ENCODE assay signal across 22 mouse cellular contexts in genomic region chr14:75318736-75319135, GRCm38 (mm10). TPM values are rescaled to one million over a fixed set of nuclear protein-coding genes. Genes with fewer than 3 reads are reported as not detected.
A peak's percentile ranks its signal among the peaks of the same experiment; 100 is the strongest.
DNase-seq lines count a peak whose midpoint lies in the region; ATAC-seq lines count a peak whose summit lies in the region.
"Had no signal": no experiment of that assay in that cellular context is flagged by ENCODE, and none has a peak within 500 bp of the region (broad histone marks: within the 10 kb centered on the region; RNA-seq: fewer than 3 reads in every experiment).

No protein-coding gene starts in this region.

- H3K4me2 ChIP-seq in midbrain, embryonic 15.5 days = no peak overlapping the region
- H3K4me2 ChIP-seq: embryonic facial prominence, embryonic 15.5 days; heart, embryonic 13.5 days; hindbrain, embryonic 15.5 days; kidney, embryonic 15.5 days; lung, embryonic 15.5 days; neural tube, embryonic 12.5 days had no signal

- H3K27me3 ChIP-seq in megakaryocyte, embryonic 14.5 days (replicated peaks) = no peaks in the 10 kb centered on the region
- H3K27me3 ChIP-seq in midbrain, embryonic 15.5 days (replicated peaks) = no peaks in the 10 kb centered on the region
- H3K27me3 ChIP-seq: embryonic facial prominence, embryonic 15.5 days; heart, embryonic 13.5 days; hindbrain, embryonic 15.5 days; kidney, embryonic 15.5 days; lung, embryonic 15.5 days; neural tube, embryonic 12.5 days had no signal

- DNase-seq in thymus, postnatal 14 days = peak; percentile 16
- DNase-seq in thymus, postnatal 10 days (ENCODE audit: low spot score in 2 of 2) = no peak
- DNase-seq in kidney, postnatal 10 days = no peak
- DNase-seq in retina, postnatal 1 day = no peak
- DNase-seq: adrenal gland, postnatal 36 days; cerebellum, adult 18-20 months; cerebellum, postnatal 25 days; gastrocnemius, adult 2 months; heart, postnatal 36 days; midbrain, embryonic 14.5 days had no signal

- H3K9me3 ChIP-seq in megakaryocyte, embryonic 14.5 days = no peaks in the 10 kb centered on the region
- no peaks in the 10 kb centered on the region for H3K9me3 ChIP-seq in midbrain, embryonic 15.5 days
- H3K9me3 ChIP-seq: embryonic facial prominence, embryonic 15.5 days; G1E; heart, embryonic 13.5 days; hindbrain, embryonic 15.5 days; kidney, embryonic 15.5 days; lung, embryonic 15.5 days; neural tube, embryonic 12.5 days had no signal

- peak; percentile 73 for ATAC-seq in activated CD4-positive, CD25-positive, alpha-beta regulatory T cell, adult 4 months
- no peak for ATAC-seq in midbrain, embryonic 15.5 days (replicated peaks)
- ATAC-seq: intestine, postnatal 0 days had no signal

- peaks cover 42% of the 10 kb centered on the region for H3K4me1 ChIP-seq in megakaryocyte, embryonic 14.5 days
- H3K4me1 ChIP-seq in midbrain, embryonic 15.5 days = no peaks in the 10 kb centered on the region
- H3K4me1 ChIP-seq: embryonic facial prominence, embryonic 15.5 days; heart, embryonic 13.5 days; hindbrain, embryonic 15.5 days; kidney, embryonic 15.5 days; lung, embryonic 15.5 days; neural tube, embryonic 12.5 days had no signal

- H3K9ac ChIP-seq in midbrain, embryonic 15.5 days = no peak overlapping the region
- H3K9ac ChIP-seq: embryonic facial prominence, embryonic 15.5 days; heart, embryonic 13.5 days; hindbrain, embryonic 15.5 days; kidney, embryonic 15.5 days; liver, embryonic 14.5 days; lung, embryonic 15.5 days; neural tube, embryonic 12.5 days had no signal

- WGBS in midbrain, embryonic 15.5 days = 92% methylated on average over 2 of the region's 2 CpGs

- no peak overlapping the region for H3K27ac ChIP-seq in midbrain, embryonic 15.5 days
- H3K27ac ChIP-seq: embryonic facial prominence, embryonic 15.5 days; gastrocnemius, adult 2 months; heart, embryonic 13.5 days; hindbrain, embryonic 15.5 days; kidney, embryonic 15.5 days; liver, embryonic 14.5 days; lung, embryonic 15.5 days; neural tube, embryonic 12.5 days had no signal

- peaks cover 59% of the 10 kb centered on the region for H3K36me3 ChIP-seq in megakaryocyte, embryonic 14.5 days (replicated peaks; ENCODE audit: low read length)
- H3K36me3 ChIP-seq in midbrain, embryonic 15.5 days (replicated peaks) = peaks cover 9% of the 10 kb centered on the region

- H3K4me3 ChIP-seq in megakaryocyte, embryonic 14.5 days (replicated peaks) = peak overlapping the region; percentile 11
- H3K4me3 ChIP-seq in midbrain, embryonic 15.5 days = no peak overlapping the region
- H3K4me3 ChIP-seq: embryonic facial prominence, embryonic 15.5 days; gastrocnemius, adult 2 months; heart, embryonic 13.5 days; hindbrain, embryonic 15.5 days; kidney, embryonic 15.5 days; lung, embryonic 15.5 days; neural tube, embryonic 12.5 days had no signal

RNA-seq across cellular contexts. Expression of gene Zc3h13, which starts 34.6 kb away (rescaled TPM):
- polyA plus RNA-seq in activated CD4-positive, CD25-positive, alpha-beta regulatory T cell, adult 4 months (2017; shearing (Covaris generic)) = 10 to 100 TPM; 15.0 to 19.2 TPM
- 13.4 and 21.4 TPM in 2 replicates for polyA plus RNA-seq in megakaryocyte, embryonic 14.5 days (2012; ENCODE audit: insufficient read depth, low replicate concordance)
- polyA plus RNA-seq in midbrain, embryonic 15.5 days (2015; fragmentation: Nextera tagmentation; extraction: Ambion mirVana) = 49.2 and 51.2 TPM in 2 replicates
